Mouse (Mus musculus): Measurements from ENCODE around the gene Hoxd9. TPM values are rescaled to one million over a fixed set of nuclear protein-coding genes. Genes with fewer than 3 reads are reported as not detected.

Gene Hoxd9
- total RNA-seq, 2 experiments from 2014 or later = not detected

GRCm38 (mm10) chr2:74687698-74688555, 9.6 kb upstream of the Hoxd9 start:
- TF ChIP-seq CTCF (IDR thresholded peaks at IDR 0.05) = no peak
- H3K4me3 ChIP-seq = no peak overlapping the region
- intact Hi-C loops (cut with DNase I) = no loop called here
- H3K27ac ChIP-seq = no peak overlapping the region
- no peak for DNase-seq (ENCODE audit: extremely low spot score in 1 of 2, low spot score in 2 of 2)

GRCm38 (mm10) chr2:74688795-74689573, 8.5 kb upstream of the Hoxd9 start:
- no peak overlapping the region for H3K4me3 ChIP-seq
- no peak for TF ChIP-seq CTCF (IDR thresholded peaks at IDR 0.05)
- DNase-seq (ENCODE audit: extremely low spot score in 1 of 2, low spot score in 2 of 2) = no peak
- intact Hi-C loops (cut with DNase I) = no loop called here
- no peak overlapping the region for H3K27ac ChIP-seq

- intact Hi-C loops (cut with DNase I) = loop anchor here (10.0 kb wide), 1 partner anchor 1415 kb away; the partner anchor contains the start of gene Sp9
- no peak for DNase-seq (ENCODE audit: extremely low spot score in 1 of 2, low spot score in 2 of 2)
- no peak for TF ChIP-seq CTCF (IDR thresholded peaks at IDR 0.05)
- Histone ChIP-seq H3K4me3 (no peak overlapping the region), H3K27ac (no peak overlapping the region)
These were observed 7.8 kb upstream of the Hoxd9 start for GRCm38 (mm10) chr2:74689574-74690337.

GRCm38 (mm10) chr2:74690338-74690716, 7.2 kb upstream of the Hoxd9 start:
- H3K27ac ChIP-seq = no peak overlapping the region
- no peak overlapping the region for H3K4me3 ChIP-seq
- intact Hi-C loops (cut with DNase I) = loop anchor here (10.0 kb wide), 1 partner anchor 1416 kb away; the partner anchor contains the start of gene Sp9
- no peak for TF ChIP-seq CTCF (IDR thresholded peaks at IDR 0.05)
- DNase-seq (ENCODE audit: extremely low spot score in 1 of 2, low spot score in 2 of 2) = no peak

- intact Hi-C loops (cut with DNase I) = loop anchor here (10.0 kb wide), 1 partner anchor 1416 kb away; the partner anchor contains the start of gene Sp9
- no peak for DNase-seq (ENCODE audit: extremely low spot score in 1 of 2, low spot score in 2 of 2)
- Histone ChIP-seq H3K4me3 (no peak within 1 kb of the TSS), H3K27ac (no peak within 1 kb of the TSS)
- no peak; the same call in 1 of the 2 replicates for TF ChIP-seq CTCF (IDR thresholded peaks at IDR 0.05)
These were observed 6.2 kb upstream of the Hoxd9 start, which contains the start of gene Hoxd10 for GRCm38 (mm10) chr2:74691022-74691951. TSS of gene Hoxd10 (plus strand) at chr2:74691924.

- intact Hi-C loops (cut with DNase I) = loop anchor here (10.0 kb wide), 1 partner anchor 1417 kb away; the partner anchor contains the start of gene Sp9
- no peak overlapping the region for H3K27ac ChIP-seq
- no peak for DNase-seq (ENCODE audit: extremely low spot score in 1 of 2, low spot score in 2 of 2)
These were observed 5.3 kb upstream of the Hoxd9 start for GRCm38 (mm10) chr2:74691995-74692807.

GRCm38 (mm10) chr2:74692808-74693431, 4.6 kb upstream of the Hoxd9 start:
- TF ChIP-seq CTCF (IDR thresholded peaks at IDR 0.05) = no peak
- Histone ChIP-seq H3K27ac (no peak overlapping the region), H3K4me3 (no peak overlapping the region)
- DNase-seq (ENCODE audit: extremely low spot score in 1 of 2, low spot score in 2 of 2) = no peak
- intact Hi-C loops (cut with DNase I) = loop anchor here (10.0 kb wide), 1 partner anchor 1418 kb away; the partner anchor contains the start of gene Sp9

More at GRCm38 (mm10) chr2:74691995-74692807, 5.3 kb upstream of the Hoxd9 start:
- no peak for TF ChIP-seq CTCF (IDR thresholded peaks at IDR 0.05)
- no peak overlapping the region for H3K4me3 ChIP-seq

- H3K27ac ChIP-seq = no peak overlapping the region
- no peak for TF ChIP-seq CTCF (IDR thresholded peaks at IDR 0.05)
- DNase-seq (ENCODE audit: extremely low spot score in 1 of 2, low spot score in 2 of 2) = no peak
- no peak overlapping the region for H3K4me3 ChIP-seq
- intact Hi-C loops (cut with DNase I) = loop anchor here (10.0 kb wide), 1 partner anchor 1419 kb away; the partner anchor contains the start of gene Sp9
These were observed 4.1 kb upstream of the Hoxd9 start for GRCm38 (mm10) chr2:74693432-74693827.

GRCm38 (mm10) chr2:74694066-74694465, 3.5 kb upstream of the Hoxd9 start:
- intact Hi-C loops (cut with DNase I) = loop anchor here (10.0 kb wide), 1 partner anchor 1419 kb away; the partner anchor contains the start of gene Sp9
- no peak overlapping the region for H3K4me3 ChIP-seq
- H3K27ac ChIP-seq = no peak overlapping the region
- peak; percentile 8; the same call in 1 of the 2 replicates for TF ChIP-seq CTCF (IDR thresholded peaks at IDR 0.05)
- no peak for DNase-seq (ENCODE audit: extremely low spot score in 1 of 2, low spot score in 2 of 2)
